Mouse (Mus musculus) embryonic fibroblast, embryonic 13.5 days (primary cell): ENCODE results near the gene Erbb2. TPM values are rescaled to one million over a fixed set of nuclear protein-coding genes. Genes with fewer than 3 reads are reported as not detected.
"Not testable (repeated sequence)": the region's sequence is repeated elsewhere in the genome, so short reads cannot be mapped to it uniquely, and the experiment has no call there.

ENCODE experiments used
- H3K27ac ChIP-seq: 2 replicates; pipeline ENCODE4 v1.5.1; 2012; ENCODE audit warnings: low read length, control low read depth, inconsistent platforms; ENCODE audit not compliant: insufficient read depth
- H3K4me1 ChIP-seq: 2 replicates; pipeline ENCODE4 v1.6.1; 2011; ENCODE audit warnings: low read length; ENCODE audit not compliant: control insufficient read depth, insufficient read depth
- H3K4me3 ChIP-seq: 2 replicates; pipeline ENCODE4 v1.5.1; 2011; ENCODE audit warnings: mild to moderate bottlenecking, control low read depth, low read length; ENCODE audit not compliant: insufficient read depth
- CTCF ChIP-seq: IDR thresholded peaks from 2 replicates; pipeline ENCODE4 v1.5.1; 2011; ENCODE audit warnings: mild to moderate bottlenecking, control low read depth, low read length, moderate library complexity, borderline replicate concordance; ENCODE audit not compliant: insufficient read depth
- POLR2A ChIP-seq: IDR thresholded peaks from 2 replicates; pipeline ENCODE4 v1.6.1; 2011; ENCODE audit warnings: low read depth, mild to moderate bottlenecking, control low read depth, low read length, moderate library complexity
- polyA plus RNA-seq: library from polyadenylated mRNA; stranded (reverse); fragments of >200 nt; gene quantifications from 2 replicates; pipeline ENCODE4 v1.2.4, GENCODE M21; 2011; ENCODE audit warnings: low read depth; ENCODE audit not compliant: missing spikeins, insufficient read length

The Erbb2 gene
- polyA plus RNA-seq, 1 experiment, result 17.8 TPM

DNA sequence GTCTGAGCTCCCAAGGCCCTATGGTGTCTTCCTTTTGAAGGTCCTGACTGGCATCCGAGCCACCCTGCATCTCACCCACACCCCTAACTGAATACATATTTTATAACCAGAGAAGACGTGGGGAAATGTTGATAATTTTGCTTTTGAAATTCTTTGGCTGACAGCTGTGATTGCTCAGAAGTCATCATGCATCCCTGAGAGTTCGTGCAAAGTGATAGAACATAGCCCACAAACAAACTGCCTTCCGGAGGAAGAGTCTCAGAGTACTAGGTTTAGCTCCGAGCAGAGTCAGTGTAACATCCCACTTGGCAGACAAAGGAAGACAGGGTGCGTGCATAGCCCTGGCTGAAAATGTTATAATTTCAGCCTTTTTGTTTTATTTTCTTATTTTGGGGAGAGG, 39.0 kb upstream of the Erbb2 start:
- H3K4me3 ChIP-seq, result no peak overlapping the region
- no peaks in the 10 kb centered on the region for H3K4me1 ChIP-seq
- TF ChIP-seq POLR2A, result no peak
- TF ChIP-seq CTCF, result no peak
- H3K27ac ChIP-seq, result no peak overlapping the region

- TF ChIP-seq POLR2A (no peak), CTCF (no peak)
- Histone ChIP-seq H3K27ac (no peak overlapping the region), H3K4me1 (no peaks in the 10 kb centered on the region), H3K4me3 (no peak overlapping the region)
Observed at GRCm38 (mm10) chr11:98374266-98374665, 38.0 kb upstream of the Erbb2 start.

- no peaks in the 10 kb centered on the region for H3K4me1 ChIP-seq
- H3K27ac ChIP-seq, result no peak overlapping the region
- TF ChIP-seq CTCF (no peak), POLR2A (no peak)
- H3K4me3 ChIP-seq, result no peak overlapping the region
Observed at GRCm38 (mm10) chr11:98376756-98377155, 35.5 kb upstream of the Erbb2 start.

- TF ChIP-seq CTCF, result no peak
- no peak for TF ChIP-seq POLR2A
- Histone ChIP-seq H3K27ac (no peak overlapping the region), H3K4me1 (no peaks in the 10 kb centered on the region), H3K4me3 (no peak overlapping the region)
Observed at GRCm38 (mm10) chr11:98377787-98378186, 34.5 kb upstream of the Erbb2 start.

- no peak for TF ChIP-seq CTCF
- no peak for TF ChIP-seq POLR2A
- H3K27ac ChIP-seq, result no peak overlapping the region
- H3K4me1 ChIP-seq, result no peaks in the 10 kb centered on the region
- no peak overlapping the region for H3K4me3 ChIP-seq
Observed at GRCm38 (mm10) chr11:98379379-98379778, 32.9 kb upstream of the Erbb2 start.

GRCm38 (mm10) chr11:98380106-98380505, 32.2 kb upstream of the Erbb2 start:
- H3K27ac ChIP-seq, result no peak overlapping the region
- no peaks in the 10 kb centered on the region for H3K4me1 ChIP-seq
- H3K4me3 ChIP-seq, result no peak overlapping the region
- TF ChIP-seq POLR2A (no peak), CTCF (no peak)

- no peak overlapping the region for H3K4me3 ChIP-seq
- TF ChIP-seq POLR2A (no peak), CTCF (no peak)
- no peaks in the 10 kb centered on the region for H3K4me1 ChIP-seq
- no peak overlapping the region for H3K27ac ChIP-seq
Observed at GRCm38 (mm10) chr11:98381651-98382050, 30.6 kb upstream of the Erbb2 start.

DNA sequence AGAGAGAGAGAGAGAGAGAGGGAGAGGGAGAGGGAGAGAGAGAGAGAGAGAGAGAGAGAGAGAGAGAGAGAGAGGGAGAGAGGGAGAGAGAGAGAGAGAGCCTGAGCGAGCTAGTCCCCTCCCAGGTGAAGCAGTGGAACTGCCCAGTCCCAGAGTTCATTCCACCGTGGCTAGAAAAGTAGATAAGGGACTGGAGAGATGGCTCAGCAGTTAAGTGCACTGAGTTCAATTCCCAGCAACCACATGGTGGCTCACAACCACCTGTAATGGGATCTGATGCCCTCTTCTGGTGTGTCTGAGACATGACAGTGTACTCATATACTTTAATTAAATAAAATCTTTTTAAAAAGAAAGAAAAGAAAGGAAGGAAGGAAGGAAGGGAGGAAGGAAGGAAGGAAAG, 29.9 kb upstream of the Erbb2 start:
- not testable (repeated sequence) for H3K4me1 ChIP-seq, H3K27ac ChIP-seq, H3K4me3 ChIP-seq

DNA sequence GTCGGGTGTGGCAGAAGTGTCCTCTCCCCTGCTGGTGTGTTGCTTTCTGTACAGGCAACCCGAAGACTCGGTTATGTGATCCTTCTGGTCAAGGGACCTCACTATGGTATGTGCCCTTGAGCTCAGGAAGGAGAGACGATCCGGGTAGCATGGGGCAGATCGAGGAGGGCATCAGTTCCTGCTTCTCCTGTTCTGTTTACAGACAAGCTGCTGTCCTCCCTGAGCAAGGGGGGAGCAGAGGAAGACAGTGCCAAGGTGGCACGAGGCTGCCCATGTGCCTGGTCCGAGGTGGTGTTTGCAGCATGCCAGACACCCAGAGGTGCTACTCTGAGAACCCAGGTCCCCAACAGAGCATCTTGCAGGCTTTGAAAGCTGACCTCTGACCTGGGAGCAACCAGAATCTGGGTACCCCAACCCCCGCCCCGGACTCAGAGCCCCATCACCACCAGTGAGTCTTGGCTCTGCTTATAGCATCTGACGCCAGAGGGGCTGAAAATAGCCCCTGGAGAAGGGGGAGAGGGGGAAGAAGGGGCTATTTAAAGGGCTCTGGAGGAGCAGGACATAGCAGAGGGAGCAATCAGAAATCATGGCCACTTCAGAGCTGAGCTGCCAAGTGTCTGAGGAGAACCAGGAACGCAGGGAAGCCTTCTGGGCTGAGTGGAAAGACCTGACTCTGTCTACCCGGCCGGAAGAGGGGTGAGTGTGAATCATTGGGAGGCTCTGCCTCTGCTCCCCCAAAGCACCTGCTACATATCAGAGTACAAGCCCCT, 28.8 kb upstream of the Erbb2 start, which contains the start of gene Tcap:
TSS of gene Tcap (plus strand) at position 551 of the 770 bp plus-strand sequence.
- Histone ChIP-seq H3K4me3 (no peak within 1 kb of the TSS), H3K27ac (no peak within 1 kb of the TSS), H3K4me1 (no peaks in the 10 kb centered on the region)
- TF ChIP-seq CTCF, result no peak
- no peak for TF ChIP-seq POLR2A

DNA sequence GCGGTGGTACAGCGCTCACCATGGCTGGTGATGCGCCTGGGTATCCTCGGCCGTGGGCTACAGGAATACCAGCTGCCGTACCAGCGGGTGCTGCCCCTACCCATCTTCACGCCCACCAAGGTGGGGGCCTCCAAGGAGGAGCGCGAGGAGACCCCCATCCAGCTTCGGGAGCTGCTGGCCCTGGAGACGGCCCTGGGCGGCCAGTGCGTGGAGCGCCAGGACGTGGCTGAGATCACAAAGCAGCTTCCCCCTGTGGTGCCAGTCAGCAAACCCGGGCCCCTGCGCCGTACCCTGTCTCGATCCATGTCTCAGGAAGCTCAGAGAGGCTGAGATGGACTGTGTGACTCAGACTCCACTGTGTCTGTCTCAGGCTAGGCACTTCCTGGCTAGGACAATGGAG, 28.1 kb upstream of the Erbb2 start:
- H3K4me3 ChIP-seq, result no peak overlapping the region
- H3K27ac ChIP-seq, result no peak overlapping the region
- H3K4me1 ChIP-seq, result no peaks in the 10 kb centered on the region
- TF ChIP-seq POLR2A (no peak), CTCF (no peak)
